Mouse (Mus musculus): ENCODE data around the gene Zfp280d.

DNA sequence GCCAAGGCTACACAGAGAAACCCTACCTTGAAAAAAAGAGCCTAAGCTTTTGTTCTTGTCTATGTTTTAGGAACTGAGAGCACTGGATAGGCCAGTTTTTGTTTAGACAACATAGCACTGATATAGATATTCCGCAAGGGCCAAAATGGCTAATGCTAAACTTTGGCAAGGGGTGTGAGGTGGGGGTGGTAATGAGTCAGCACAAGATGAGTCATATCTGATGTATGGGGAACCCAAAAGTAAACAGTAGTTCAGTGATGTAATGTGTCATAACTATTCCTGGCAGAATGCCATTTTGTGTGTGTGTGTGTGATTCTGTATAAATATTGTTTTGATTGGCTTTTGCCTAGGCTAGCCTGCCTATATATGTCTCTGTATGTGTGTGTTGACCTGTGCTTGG, 4.5 kb upstream of the Zfp280d start:
- TF ChIP-seq CTCF (IDR thresholded peaks at IDR 0.05; ENCODE audit: insufficient read depth, low read length), result no peak
- no peak for TF ChIP-seq POLR2A (IDR thresholded peaks at IDR 0.05; ENCODE audit: borderline replicate concordance, extremely low read depth, low read depth, low read length)

All from lung, adult 2 months (tissue).